Mouse (Mus musculus) C2C12 (cell line): ENCODE data around the gene Dcakd.

Experiments
- CTCF ChIP-seq: IDR thresholded peaks from one replicate; pipeline ENCODE4 v1.5.1; 2011; ENCODE audit not compliant: control insufficient read depth, insufficient read depth, insufficient read length
- FOSL1 ChIP-seq: IDR thresholded peaks from one replicate; pipeline ENCODE4 v1.8.0; 2011; ENCODE audit warnings: mild to moderate bottlenecking, low read length; ENCODE audit not compliant: poor library complexity, insufficient read depth, severe bottlenecking

DNA sequence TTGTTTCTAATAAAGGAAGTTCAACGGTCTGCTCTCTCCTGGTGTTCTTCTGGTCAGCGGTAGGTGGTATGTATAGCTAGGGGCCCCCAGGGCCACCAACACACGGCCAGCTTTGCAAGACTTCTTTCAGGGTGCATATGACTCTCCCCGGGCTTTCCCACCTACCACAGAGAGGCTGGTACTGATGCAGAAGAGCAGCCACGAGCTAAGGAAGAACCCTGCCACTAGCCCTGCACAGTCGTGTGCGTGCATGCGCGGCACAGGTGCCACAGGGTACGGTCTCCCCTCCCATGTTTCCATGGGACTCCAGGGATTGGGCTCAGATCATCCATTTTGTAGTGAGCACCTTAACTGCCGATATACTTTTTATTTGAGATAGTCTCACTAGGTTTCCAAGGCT, 40.8 kb upstream of the Dcakd start:
- TF ChIP-seq CTCF, result no peak
- no peak for TF ChIP-seq FOSL1
